Mouse (Mus musculus): ENCODE measurements around the gene Mdm4.

- TF ChIP-seq CTCF (IDR thresholded peaks at IDR 0.05; ENCODE audit: borderline replicate concordance, insufficient read depth, low read depth, low read length) (no peak), POLR2A (IDR thresholded peaks at IDR 0.05; ENCODE audit: borderline replicate concordance, insufficient read depth, low read length) (no peak)
These were observed 49.1 kb upstream of the Mdm4 start for GRCm38 (mm10) chr1:133079509-133079908.
